Mouse (Mus musculus) heart, embryonic 10.5 days (tissue): Measurements from ENCODE around the gene Megf11. TPM values are rescaled to one million over a fixed set of nuclear protein-coding genes. Genes with fewer than 3 reads are reported as not detected.
"Not testable (repeated sequence)": the region's sequence is repeated elsewhere in the genome, so short reads cannot be mapped to it uniquely, and the experiment has no call there.

ENCODE experiments used
- DNase-seq: peaks from one replicate; pipeline ENCODE4 v3.0.0-alpha.2; 2017; ENCODE audit warnings: low spot score
- H3K27ac ChIP-seq: fragments of 300-500 bp; sonication (generic); 2 replicates; pipeline ENCODE4 v1.5.1; 2016; ENCODE audit warnings: mild to moderate bottlenecking
- H3K27me3 ChIP-seq: fragments of 300-500 bp; sonication (generic); 2 replicates; pipeline ENCODE4 v1.6.1; 2016; ENCODE audit warnings: mild to moderate bottlenecking; ENCODE audit not compliant: poor library complexity, insufficient read depth, severe bottlenecking
- H3K36me3 ChIP-seq: fragments of 300-500 bp; sonication (generic); 2 replicates; pipeline ENCODE4 v1.6.1; 2016; ENCODE audit warnings: mild to moderate bottlenecking, moderate library complexity
- H3K4me1 ChIP-seq: fragments of 300-500 bp; sonication (generic); 2 replicates; pipeline ENCODE4 v1.6.1; 2016; ENCODE audit warnings: mild to moderate bottlenecking
- H3K4me3 ChIP-seq: fragments of 300-500 bp; sonication (generic); 2 replicates; pipeline ENCODE4 v1.5.1; 2016; ENCODE audit warnings: mild to moderate bottlenecking, moderate library complexity
- H3K9me3 ChIP-seq: fragments of 300-500 bp; sonication (generic); 2 replicates; pipeline ENCODE4 v1.6.1; 2016; ENCODE audit warnings: mild to moderate bottlenecking, moderate library complexity
- WGBS: fragments of 180-500 bp; shearing (Covaris S2); methylation state at CpG from one replicate; pipeline ENCODE4 v1.1.7; 2016; 5-methylcytosine and 5-hydroxymethylcytosine counted together
- polyA plus RNA-seq: library from polyadenylated mRNA; unstranded; fragments of >200 nt; fragmentation: Nextera tagmentation; extraction: Ambion mirVana; gene quantifications from 2 replicates; pipeline ENCODE4 v1.2.1, GENCODE M21; 2016

Megf11 gene
- polyA plus RNA-seq, 1 experiment from 2014 or later = 0.40 TPM

DNA sequence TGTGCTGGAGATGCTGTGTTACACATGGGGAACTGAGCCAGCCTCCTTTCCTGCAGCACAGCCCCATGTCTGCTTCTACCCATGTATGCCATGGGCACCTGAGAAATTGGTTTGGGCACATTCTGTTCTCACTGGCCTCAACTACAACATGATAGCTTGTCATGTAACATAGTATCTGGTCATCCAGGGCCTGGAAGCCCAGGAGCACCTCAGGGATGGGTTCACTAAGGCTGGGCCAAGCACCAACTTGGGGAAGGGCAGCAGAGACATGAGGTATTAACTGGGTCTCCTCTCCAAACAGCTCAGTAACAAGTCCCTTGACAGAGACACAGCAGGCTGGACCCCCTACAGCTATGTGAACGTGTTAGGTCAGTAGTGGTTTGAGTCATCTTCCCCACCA is 311.6 kb downstream of the Megf11 start:
- Histone ChIP-seq H3K9me3 (no peaks in the 10 kb centered on the region), H3K27me3 (no peaks in the 10 kb centered on the region), H3K4me1 (0 out of 2 replicates have a peak, but pooled peaks cover 6% of the 10 kb centered on the region), H3K4me3 (no peak overlapping the region), H3K36me3 (peaks cover 23% of the 10 kb centered on the region), H3K27ac (no peak overlapping the region)
- no peak for DNase-seq
- 69% methylated on average over 1 of the region's 1 CpGs for WGBS

GRCm38 (mm10) chr9:64697677-64698076 is 312.3 kb downstream of the Megf11 start:
- no peak overlapping the region for H3K27ac ChIP-seq
- 0 out of 2 replicates have a peak, but pooled peaks cover 6% of the 10 kb centered on the region for H3K4me1 ChIP-seq
- H3K9me3 ChIP-seq = no peaks in the 10 kb centered on the region
- 79% methylated on average over 5 of the region's 5 CpGs for WGBS
- H3K4me3 ChIP-seq = no peak overlapping the region
- no peaks in the 10 kb centered on the region for H3K27me3 ChIP-seq
- H3K36me3 ChIP-seq = peaks cover 23% of the 10 kb centered on the region
- no peak for DNase-seq

- peaks cover 26% of the 10 kb centered on the region for H3K36me3 ChIP-seq
- no peaks in the 10 kb centered on the region for H3K27me3 ChIP-seq
- DNase-seq = peak; percentile 61
- H3K27ac ChIP-seq = no peak overlapping the region
- H3K4me3 ChIP-seq = no peak overlapping the region
- peaks cover 6% of the 10 kb centered on the region; the same call in 1 of the 2 replicates for H3K4me1 ChIP-seq
- 82% methylated on average over 1 of the region's 1 CpGs for WGBS
- no peaks in the 10 kb centered on the region for H3K9me3 ChIP-seq
These were observed 313.2 kb downstream of the Megf11 start for GRCm38 (mm10) chr9:64698586-64698985.

DNA sequence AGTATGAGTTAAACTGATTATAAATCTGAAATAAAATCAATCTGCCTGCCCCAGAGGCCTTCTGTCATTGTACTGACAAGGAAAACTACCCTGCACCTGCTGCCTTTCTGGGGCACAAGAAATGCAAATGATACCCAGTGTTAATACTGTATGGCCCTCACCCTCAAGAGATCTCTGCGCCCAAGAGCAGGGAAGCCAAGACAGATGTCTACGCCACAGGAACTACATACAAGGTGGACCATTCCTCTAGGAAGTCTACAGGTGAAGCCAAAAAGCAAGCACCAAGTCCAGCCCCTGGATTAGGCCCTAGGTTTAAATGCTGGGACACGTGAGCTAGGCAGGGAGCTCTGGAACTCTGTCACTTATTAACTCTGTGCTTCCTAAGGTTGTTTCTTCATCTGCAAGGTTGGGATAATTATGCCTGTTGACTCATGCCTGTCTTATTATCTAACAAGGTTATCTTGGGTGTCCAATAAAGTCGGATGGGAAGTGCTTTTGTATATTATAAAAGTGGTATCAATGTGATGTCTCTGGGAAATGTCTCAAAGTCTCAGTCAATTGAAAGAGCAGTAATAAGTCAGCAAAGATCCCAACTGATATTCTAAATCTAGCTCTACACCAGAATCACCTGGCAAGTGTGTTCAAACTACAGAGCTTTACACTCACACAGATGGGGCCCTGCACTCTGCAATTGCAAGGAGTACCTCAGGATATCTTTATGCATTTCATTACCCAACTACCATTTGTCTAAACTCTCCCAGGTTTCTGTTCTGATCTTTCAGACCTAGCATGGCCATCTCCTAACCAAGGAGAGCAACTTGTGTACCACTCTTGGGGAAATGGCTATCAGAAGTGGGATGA is 315.3 kb downstream of the Megf11 start:
- Histone ChIP-seq H3K27me3 (no peaks in the 10 kb centered on the region), H3K36me3 (peaks cover 18% of the 10 kb centered on the region), H3K4me1 (peaks cover 6% of the 10 kb centered on the region; the same call in 1 of the 2 replicates), H3K27ac (no peak overlapping the region), H3K9me3 (no peaks in the 10 kb centered on the region), H3K4me3 (no peak overlapping the region)
- peak; percentile 46 for DNase-seq
- WGBS = 90% methylated on average over 4 of the region's 4 CpGs

DNA sequence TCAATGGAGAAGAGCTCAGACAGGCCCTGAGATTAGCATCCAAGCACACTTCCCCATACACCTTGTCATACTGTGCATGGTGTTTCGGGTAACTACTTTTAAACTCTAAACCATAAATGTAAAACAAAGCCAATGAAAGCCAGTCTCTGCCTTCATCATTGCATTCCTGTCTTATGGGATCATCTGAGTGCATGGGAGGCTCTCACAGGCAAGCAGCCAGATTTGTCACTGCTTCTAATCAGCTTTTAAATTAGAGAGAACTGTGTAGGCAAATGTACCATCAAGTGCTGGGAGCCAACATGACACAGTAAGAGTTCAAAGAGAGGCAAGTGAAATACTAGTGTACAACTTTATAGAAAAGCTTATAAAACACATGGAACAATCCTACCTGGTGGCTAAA is 316.2 kb downstream of the Megf11 start:
- no peaks in the 10 kb centered on the region for H3K9me3 ChIP-seq
- peaks cover 18% of the 10 kb centered on the region for H3K36me3 ChIP-seq
- H3K4me1 ChIP-seq = peaks cover 3% of the 10 kb centered on the region; the same call in 1 of the 2 replicates
- 78% methylated on average over 1 of the region's 1 CpGs for WGBS
- no peaks in the 10 kb centered on the region for H3K27me3 ChIP-seq
- DNase-seq = peak; percentile 70
- no peak overlapping the region for H3K4me3 ChIP-seq
- H3K27ac ChIP-seq = no peak overlapping the region

DNA sequence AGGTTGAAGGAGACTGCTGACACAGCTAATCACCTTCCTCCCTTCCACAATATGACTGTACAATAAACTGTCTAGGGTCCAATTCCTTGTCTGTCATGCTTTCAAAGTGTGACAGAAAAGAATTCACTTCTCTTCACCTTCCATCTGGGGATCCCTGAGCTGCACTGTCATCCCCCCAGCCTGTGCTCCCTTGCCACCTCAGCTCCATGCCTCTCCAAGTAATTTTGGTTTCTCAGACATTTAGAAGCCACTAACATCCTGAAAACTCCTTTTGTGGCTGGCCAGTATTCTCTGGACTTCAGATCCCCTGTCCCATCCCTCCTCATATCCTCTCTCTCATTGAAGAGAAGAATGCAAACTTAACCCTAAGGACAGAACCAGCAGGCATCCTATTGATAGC is 317.0 kb downstream of the Megf11 start:
- Histone ChIP-seq H3K27me3 (no peaks in the 10 kb centered on the region), H3K4me1 (no peaks in the 10 kb centered on the region; the same call in 1 of the 2 replicates), H3K4me3 (no peak overlapping the region), H3K9me3 (no peaks in the 10 kb centered on the region), H3K36me3 (peaks cover 21% of the 10 kb centered on the region), H3K27ac (no peak overlapping the region)
- peak; percentile 43 for DNase-seq

DNA sequence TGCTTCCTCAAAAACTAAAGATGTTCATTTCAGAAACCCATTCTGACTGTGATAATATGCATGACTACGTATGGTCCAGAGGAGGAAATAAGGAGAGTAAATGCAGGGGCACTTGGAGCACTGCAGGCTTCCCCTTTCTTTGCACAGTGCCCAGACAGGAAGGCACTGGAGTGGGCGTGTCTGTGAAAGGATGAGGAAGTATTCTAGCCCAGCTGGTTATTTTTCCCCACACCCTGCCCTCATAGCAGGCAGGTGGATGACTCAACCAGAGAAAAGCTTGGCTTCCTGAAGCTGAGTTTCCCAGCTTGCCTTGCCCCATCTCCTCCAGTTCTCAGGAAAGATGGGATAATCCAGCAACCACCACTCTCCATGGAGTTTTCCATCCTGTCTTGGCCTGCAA is 317.5 kb downstream of the Megf11 start:
- no peaks in the 10 kb centered on the region for H3K9me3 ChIP-seq
- H3K27ac ChIP-seq = no peak overlapping the region
- 73% methylated on average over 2 of the region's 2 CpGs for WGBS
- no peaks in the 10 kb centered on the region; the same call in 1 of the 2 replicates for H3K4me1 ChIP-seq
- H3K27me3 ChIP-seq = no peaks in the 10 kb centered on the region
- peaks cover 21% of the 10 kb centered on the region for H3K36me3 ChIP-seq
- DNase-seq = peak; percentile 72
- H3K4me3 ChIP-seq = no peak overlapping the region

DNA sequence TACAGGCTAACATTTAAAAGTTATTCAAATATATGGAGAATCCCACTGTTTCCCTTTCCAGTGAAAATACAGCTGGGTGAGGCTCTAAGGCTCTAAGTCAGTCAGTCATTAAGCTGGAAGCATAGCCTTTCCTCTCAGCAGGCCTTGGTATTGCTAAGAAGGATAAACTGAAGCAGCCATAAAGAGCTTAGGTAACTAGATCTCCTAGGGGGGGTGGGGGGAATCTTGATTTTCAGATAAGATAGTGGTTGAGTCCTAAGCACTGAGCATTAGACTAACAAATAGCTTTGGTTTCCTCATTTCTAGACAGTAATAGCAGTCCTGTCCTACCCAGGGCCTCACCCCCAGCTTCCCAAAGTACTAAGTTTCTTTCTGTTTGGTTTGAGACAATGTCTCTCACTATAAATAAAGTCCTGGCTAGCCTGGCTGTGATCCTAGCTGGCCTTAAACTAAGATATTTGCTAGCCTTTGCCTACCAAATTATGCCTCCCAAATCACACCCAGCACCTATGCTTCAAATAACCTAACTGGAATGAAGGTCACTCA is 318.1 kb downstream of the Megf11 start:
- DNase-seq = no peak
- peaks cover 26% of the 10 kb centered on the region for H3K36me3 ChIP-seq

DNA sequence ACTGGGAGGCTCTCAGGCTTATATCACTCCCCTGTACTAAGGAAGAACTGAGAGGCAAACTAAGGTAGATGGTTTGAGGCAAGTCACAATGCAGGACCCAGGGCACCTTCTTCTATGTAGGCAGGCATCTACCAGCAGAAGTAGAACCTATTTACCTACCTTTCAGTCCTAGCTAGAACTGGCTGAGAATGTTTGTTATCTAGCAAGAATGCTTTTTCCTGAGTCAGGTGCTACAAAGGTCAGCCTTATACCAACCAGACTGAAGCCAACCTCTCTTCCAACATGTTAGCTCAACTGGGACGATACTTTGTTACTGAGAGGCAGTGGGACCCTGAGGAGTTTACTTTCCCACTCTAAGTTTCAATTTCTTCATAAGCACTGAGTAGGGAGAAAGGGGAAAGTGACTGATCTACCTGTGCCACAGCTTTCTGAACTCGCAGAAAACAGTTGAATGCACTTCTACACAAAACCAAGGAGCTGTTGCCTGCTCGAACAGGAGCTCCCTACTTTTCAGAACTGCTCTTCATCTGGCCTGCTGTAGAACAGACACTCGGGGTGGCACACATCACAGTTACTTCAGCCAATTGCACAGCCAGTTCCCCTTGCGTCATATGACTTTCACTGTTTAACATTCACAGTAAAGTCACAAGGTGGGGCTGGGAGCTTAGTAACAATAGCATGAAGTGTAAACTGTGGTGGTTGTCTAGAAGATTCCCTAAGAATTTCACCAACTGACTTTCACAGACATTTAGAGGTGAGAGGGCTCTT is 318.8 kb downstream of the Megf11 start:
- WGBS = 84% methylated on average over 5 of the region's 5 CpGs

More for the DNA sequence above, 318.1 kb downstream of the Megf11 start:
- Histone ChIP-seq H3K27me3 (no peaks in the 10 kb centered on the region), H3K4me3 (no peak overlapping the region), H3K4me1 (no peaks in the 10 kb centered on the region; the same call in 1 of the 2 replicates), H3K9me3 (no peaks in the 10 kb centered on the region), H3K27ac (no peak overlapping the region)

GRCm38 (mm10) chr9:64710291-64710690 is 324.9 kb downstream of the Megf11 start:
- not testable (repeated sequence) for H3K4me3 ChIP-seq, H3K27ac ChIP-seq, H3K9me3 ChIP-seq, H3K27me3 ChIP-seq, H3K4me1 ChIP-seq, DNase-seq
- H3K36me3 ChIP-seq = peaks cover 24% of the 10 kb centered on the region
- 92% methylated on average over 5 of the region's 5 CpGs for WGBS

More for the DNA sequence above, 318.8 kb downstream of the Megf11 start:
- Histone ChIP-seq H3K4me3 (no peak overlapping the region), H3K27ac (no peak overlapping the region), H3K27me3 (no peaks in the 10 kb centered on the region), H3K4me1 (no peaks in the 10 kb centered on the region; the same call in 1 of the 2 replicates), H3K9me3 (no peaks in the 10 kb centered on the region), H3K36me3 (peaks cover 28% of the 10 kb centered on the region)
- DNase-seq = peak; percentile 55

- H3K27ac ChIP-seq = no peak overlapping the region
- no peak overlapping the region for H3K4me3 ChIP-seq
- no peaks in the 10 kb centered on the region for H3K27me3 ChIP-seq
- peaks cover 3% of the 10 kb centered on the region for H3K4me1 ChIP-seq
- H3K36me3 ChIP-seq = peaks cover 27% of the 10 kb centered on the region
- whole genome bisulfite sequencing = 72% methylated on average over 5 of the region's 5 CpGs
- DNase-seq = no peak
- H3K9me3 ChIP-seq = no peaks in the 10 kb centered on the region
These were observed 334.2 kb downstream of the Megf11 start for GRCm38 (mm10) chr9:64719526-64720163.

DNA sequence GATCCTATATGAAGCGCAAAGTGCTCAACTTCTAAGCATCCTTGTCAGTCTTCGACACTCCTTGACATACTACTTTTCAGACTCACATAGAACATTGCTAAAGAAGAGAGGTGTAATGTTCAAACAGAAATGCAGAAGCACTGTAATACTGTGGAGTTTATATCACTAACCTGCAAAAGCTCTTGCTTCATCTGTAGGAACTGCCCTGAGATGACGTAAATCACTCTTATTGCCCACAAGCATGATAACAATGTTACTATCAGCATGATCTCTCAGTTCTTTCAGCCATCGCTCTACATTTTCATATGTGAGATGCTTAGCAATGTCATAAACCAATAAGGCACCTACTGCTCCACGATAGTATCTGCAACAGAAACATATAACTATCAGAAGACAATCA is 341.0 kb downstream of the Megf11 start:
- DNase-seq = no peak
- no peaks in the 10 kb centered on the region for H3K27me3 ChIP-seq
- no peaks in the 10 kb centered on the region for H3K9me3 ChIP-seq
- no peak overlapping the region for H3K4me3 ChIP-seq
- H3K4me1 ChIP-seq = no peaks in the 10 kb centered on the region
- H3K27ac ChIP-seq = no peak overlapping the region
- H3K36me3 ChIP-seq = peaks cover 56% of the 10 kb centered on the region
- 94% methylated on average over 5 of the region's 5 CpGs for WGBS
